Mouse (Mus musculus): ENCODE measurements around the gene Slc25a29.

The Slc25a29 gene

GRCm38 (mm10) chr12:108833408-108833807, 2.3 kb downstream of the Slc25a29 start:
- no peak for DNase-seq

GRCm38 (mm10) chr12:108832851-108833250, 2.8 kb downstream of the Slc25a29 start:
- DNase-seq: peak; percentile 79 to 82

- peak; percentile 69 to 71 for DNase-seq
Measured at GRCm38 (mm10) chr12:108831966-108832643, 3.6 kb downstream of the Slc25a29 start.

GRCm38 (mm10) chr12:108830358-108830757, 5.3 kb downstream of the Slc25a29 start:
- DNase-seq: no peak

- DNase-seq: no peak
Measured at GRCm38 (mm10) chr12:108829636-108830035, 6.0 kb downstream of the Slc25a29 start.

GRCm38 (mm10) chr12:108827641-108828040, 8.0 kb downstream of the Slc25a29 start:
- no peak for DNase-seq

- DNase-seq: peak; percentile 82 to 83
Measured at GRCm38 (mm10) chr12:108826958-108827535, 8.6 kb downstream of the Slc25a29 start.

GRCm38 (mm10) chr12:108826282-108826957, 9.3 kb downstream of the Slc25a29 start:
- peak; percentile 90 for DNase-seq

- DNase-seq: peak in 1 of 2 experiments; percentile 25
Measured at GRCm38 (mm10) chr12:108825561-108826224, 10.0 kb downstream of the Slc25a29 start.

GRCm38 (mm10) chr12:108824225-108824874, 11.3 kb downstream of the Slc25a29 start:
- no peak for DNase-seq

GRCm38 (mm10) chr12:108823036-108823435, 12.6 kb downstream of the Slc25a29 start:
- DNase-seq: no peak

- DNase-seq: no peak
Measured at GRCm38 (mm10) chr12:108820461-108820860, 15.2 kb downstream of the Slc25a29 start.

- no peak for DNase-seq
Measured at GRCm38 (mm10) chr12:108816569-108816968, 19.1 kb downstream of the Slc25a29 start.

GRCm38 (mm10) chr12:108814470-108814869, 21.2 kb downstream of the Slc25a29 start:
- DNase-seq: no peak

- DNase-seq: no peak
Measured at GRCm38 (mm10) chr12:108812463-108812862, 23.2 kb downstream of the Slc25a29 start.

- DNase-seq: peak in 1 of 2 experiments; percentile 37
Measured at GRCm38 (mm10) chr12:108811133-108811532, 24.6 kb downstream of the Slc25a29 start.

- DNase-seq: no peak
Measured at GRCm38 (mm10) chr12:108810309-108810708, 25.4 kb downstream of the Slc25a29 start.

- no peak for DNase-seq
Measured at GRCm38 (mm10) chr12:108809771-108810170, 25.9 kb downstream of the Slc25a29 start.

GRCm38 (mm10) chr12:108808465-108808864, 27.2 kb downstream of the Slc25a29 start:
- DNase-seq: no peak

- DNase-seq: no peak
Measured at GRCm38 (mm10) chr12:108804388-108804787, 31.3 kb downstream of the Slc25a29 start.

- no peak for DNase-seq
Measured at GRCm38 (mm10) chr12:108801613-108802012, 34.1 kb downstream of the Slc25a29 start.

GRCm38 (mm10) chr12:108794979-108795537, 40.6 kb downstream of the Slc25a29 start:
- DNase-seq: no peak

All from cerebellum, postnatal 36 days (tissue).